Mouse (Mus musculus): ENCODE results near the gene Gng8. TPM values are rescaled to one million over a fixed set of nuclear protein-coding genes. Genes with fewer than 3 reads are reported as not detected.

Gene Gng8
- total RNA-seq, 2 experiments from 2014 or later: 1.5 to 1.9 TPM

DNA sequence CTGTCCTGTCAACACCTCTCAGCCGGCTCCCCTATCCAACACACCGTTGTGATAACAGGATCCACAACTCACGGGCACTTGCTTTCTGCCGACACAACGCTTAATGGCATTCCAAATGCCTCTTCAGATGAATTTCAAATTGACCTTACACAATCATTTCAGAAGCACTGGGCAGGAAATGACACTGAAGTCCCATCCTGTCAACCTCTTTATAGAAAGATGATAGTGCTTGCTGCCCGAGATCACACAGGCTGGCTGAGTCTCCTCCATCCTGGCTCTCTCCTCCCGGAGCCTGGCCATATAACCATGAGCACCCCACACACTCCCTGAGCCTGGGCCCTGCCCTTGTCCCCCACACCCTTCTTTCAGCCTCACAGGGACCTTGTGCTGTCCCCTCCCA is 16.3 kb downstream of the Gng8 start:
- DNase-seq (ENCODE audit: low spot score in 2 of 2): no peak

DNA sequence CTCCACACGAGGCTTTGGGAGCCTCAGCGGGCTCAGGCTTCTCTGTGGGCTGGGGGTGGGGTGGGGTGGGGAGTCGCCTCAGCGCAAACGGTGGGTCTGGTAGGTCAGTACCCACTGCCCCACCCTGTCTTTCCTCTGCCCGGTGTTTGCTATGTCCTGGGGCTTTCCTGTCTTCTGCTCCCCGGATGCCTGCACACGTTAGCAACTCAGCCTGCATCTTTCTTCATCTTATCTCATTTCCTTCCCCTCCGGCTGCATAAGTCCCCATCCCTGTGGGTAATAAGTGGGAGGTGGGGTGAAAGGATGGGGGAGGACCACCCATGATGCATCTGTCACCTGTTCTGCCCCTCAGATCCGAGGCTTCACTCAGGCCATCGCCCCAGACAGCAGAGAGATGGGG is 16.8 kb downstream of the Gng8 start:
- DNase-seq (ENCODE audit: low spot score in 2 of 2): no peak

GRCm38 (mm10) chr7:16908859-16909258 is 17.3 kb downstream of the Gng8 start:
- no peak for DNase-seq (ENCODE audit: low spot score in 2 of 2)

GRCm38 (mm10) chr7:16909909-16910308 is 18.3 kb downstream of the Gng8 start:
- no peak for DNase-seq (ENCODE audit: low spot score in 2 of 2)

GRCm38 (mm10) chr7:16911904-16912303 is 20.3 kb downstream of the Gng8 start:
- DNase-seq (ENCODE audit: low spot score in 2 of 2): no peak

DNA sequence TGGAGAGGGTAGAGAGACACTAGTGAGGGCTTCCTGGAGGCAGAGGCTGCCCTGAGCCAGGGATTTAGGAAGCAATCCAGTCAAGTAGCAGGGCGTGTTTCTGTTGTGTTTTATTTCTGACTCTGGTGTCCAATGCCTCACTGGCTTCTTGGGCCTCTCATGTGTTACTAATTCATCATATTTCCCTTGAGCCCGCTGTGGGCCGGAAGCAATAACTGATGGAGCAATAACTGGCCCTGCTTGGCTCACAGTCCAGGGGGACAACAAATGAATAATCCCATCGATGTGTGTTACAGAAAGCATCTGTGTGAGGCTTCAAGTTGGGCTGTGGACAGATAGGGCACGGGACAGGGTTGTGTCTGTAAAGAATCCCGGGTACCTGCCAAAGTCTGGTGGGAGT is 20.8 kb downstream of the Gng8 start:
- DNase-seq (ENCODE audit: low spot score in 2 of 2): no peak

DNA sequence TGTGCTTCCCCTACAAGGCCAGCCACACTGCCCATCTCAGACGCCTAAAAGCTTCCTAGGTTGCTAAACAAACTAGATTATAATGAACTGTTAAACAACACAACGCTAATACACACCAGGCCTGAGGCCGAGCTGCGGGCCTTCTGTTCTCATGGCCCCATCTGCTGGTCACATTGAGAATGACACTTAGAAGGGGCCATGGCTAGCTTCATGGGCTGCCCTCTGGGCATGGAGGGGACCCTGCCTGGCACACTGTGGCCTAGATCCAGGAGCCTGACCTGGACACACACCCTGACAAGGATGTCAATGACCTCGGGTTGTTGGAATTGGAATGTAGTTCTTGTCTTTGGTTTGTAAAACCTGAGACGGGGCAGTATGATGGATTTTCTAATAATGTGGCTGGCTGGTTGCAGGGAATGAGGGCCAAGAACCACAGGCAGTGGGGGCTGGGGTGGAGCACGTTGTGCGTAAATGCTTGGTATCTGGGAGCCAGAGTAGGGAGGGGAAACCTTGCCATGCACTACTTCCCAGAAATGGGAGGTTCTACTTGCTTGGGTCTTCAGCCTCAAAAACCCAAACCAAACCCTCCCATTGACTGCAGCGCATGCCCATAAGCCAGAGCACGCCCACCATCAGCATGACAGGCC is 22.3 kb downstream of the Gng8 start:
- DNase-seq (ENCODE audit: low spot score in 2 of 2): peak; percentile 78 to 81

DNA sequence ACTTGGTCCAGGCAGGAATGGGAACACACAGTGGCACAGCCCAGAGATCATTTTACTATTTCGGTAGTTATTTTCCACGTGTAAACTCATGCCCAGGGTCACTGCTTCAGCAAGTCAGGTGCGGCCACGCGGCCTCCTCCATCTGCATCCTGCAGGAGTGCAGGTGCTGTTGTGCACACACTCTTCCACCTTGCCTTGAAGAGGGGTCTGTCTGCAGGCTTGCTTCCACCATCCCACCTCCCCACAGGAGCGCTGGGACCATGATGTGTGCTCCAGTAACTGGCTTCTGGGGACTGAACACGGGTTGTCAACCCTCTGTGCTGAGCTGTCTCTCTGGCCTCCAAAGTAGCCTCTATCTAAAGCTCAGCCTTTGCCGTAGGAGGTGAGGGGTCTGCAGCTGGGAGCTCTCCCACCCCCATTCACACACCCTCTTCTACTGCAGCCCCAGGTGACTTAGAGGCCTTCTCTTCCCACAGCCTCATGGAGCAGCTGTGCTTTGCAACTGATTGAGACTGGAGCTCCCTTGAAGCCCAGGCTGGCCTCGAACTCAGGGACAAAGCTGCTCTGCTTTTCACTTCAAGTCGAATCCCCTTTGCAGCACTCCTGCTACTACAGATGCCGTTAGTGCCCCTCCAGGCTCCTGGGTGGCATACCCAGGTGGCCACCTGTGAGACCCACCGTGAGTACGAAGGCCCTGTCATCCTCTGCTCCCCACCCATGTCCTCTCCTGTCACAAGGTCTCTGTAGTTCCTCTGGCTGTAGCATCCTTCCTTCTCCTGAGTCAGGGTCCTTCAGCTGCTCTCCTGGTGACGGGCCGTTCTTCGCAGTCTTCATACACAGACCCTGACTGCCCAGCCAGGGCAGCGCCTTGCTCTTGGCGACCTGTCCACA is 23.1 kb downstream of the Gng8 start:
- no peak for DNase-seq (ENCODE audit: low spot score in 2 of 2)

DNA sequence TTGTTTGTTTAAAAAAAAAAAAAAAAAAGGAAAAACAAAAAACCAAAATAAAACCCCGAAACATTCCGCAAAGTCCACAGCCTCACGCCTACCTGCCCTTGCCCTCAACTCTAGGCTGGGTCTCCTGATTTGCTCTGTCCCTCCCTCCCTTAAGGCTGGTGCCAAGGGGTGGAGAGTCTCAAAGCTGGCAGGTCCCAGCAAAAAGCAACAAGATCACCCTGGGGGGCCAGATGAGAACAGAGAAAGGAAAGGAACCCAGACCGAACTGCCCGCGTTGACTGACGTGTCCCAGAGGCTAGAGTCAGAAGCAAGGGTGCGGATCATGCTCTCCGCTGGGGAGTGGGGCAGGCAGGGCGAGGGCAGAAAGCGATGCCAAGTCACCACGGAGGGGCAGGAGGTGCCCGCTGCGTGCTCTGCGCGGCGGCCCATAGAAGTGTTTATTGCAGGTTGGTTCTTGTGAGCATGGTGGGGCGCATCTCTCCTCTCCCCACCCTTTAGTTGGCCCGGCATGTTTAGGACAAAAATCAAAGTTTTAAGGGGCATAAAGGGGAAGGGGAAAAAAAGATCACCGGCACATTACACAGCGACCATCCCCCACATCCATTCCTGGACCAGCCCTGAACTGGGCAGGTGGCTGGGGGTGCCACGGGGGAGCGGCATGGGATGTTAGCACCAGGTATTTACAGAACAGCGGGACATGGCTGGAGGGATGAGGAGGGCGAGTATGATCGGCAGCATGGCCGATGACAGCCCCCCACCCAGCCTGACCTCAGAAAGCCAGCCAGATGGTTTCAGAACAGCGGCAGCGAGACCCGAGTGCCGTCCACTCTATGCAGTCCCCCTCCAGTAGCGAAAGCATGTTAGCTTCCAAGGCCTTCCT is 24.1 kb downstream of the Gng8 start:
- DNase-seq (ENCODE audit: low spot score in 2 of 2): no peak

DNA sequence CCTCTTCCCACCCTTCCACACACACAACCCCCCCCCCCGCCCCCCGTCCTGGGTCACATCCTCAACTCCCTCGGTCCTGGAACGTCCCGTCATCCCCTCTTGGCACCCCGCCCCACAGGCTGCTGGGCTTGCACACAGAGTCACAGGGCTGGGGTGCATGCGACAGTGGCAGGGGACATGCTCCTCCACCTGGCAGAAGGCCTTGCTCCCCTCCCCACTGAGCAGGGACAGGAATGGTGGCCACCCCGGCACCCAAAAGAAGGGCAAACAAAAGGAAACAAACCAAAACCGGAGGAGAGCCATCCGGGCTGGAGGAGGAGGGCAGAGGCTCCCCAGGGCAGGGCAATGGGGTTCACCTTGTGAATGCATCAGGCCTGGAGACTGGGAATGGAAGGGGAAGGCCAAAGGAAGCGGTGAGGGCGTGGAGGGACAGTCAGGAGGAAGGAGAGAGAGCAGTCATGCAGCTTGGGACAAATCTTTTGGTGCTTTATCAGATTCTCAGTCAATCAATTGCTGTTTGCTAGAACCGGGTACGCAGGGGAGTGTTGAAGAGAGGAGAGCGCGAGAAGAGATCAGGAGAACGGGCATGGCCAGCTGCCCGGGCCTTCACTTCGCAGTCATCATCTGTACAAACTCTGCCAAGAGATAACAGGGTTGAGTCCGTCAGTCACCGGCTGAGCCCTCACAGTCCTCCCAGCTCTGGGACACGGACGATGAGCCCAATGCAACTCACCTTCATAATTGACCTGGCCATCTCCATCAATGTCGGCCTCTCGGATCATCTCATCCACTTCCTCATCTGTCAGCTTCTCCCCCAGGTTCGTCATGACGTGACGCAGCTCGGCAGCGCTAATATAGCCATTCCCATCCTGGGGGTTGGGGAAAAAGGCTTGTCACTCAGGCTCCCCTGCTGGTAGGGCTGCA is 25.0 kb downstream of the Gng8 start:
- DNase-seq (ENCODE audit: low spot score in 2 of 2): no peak

DNA sequence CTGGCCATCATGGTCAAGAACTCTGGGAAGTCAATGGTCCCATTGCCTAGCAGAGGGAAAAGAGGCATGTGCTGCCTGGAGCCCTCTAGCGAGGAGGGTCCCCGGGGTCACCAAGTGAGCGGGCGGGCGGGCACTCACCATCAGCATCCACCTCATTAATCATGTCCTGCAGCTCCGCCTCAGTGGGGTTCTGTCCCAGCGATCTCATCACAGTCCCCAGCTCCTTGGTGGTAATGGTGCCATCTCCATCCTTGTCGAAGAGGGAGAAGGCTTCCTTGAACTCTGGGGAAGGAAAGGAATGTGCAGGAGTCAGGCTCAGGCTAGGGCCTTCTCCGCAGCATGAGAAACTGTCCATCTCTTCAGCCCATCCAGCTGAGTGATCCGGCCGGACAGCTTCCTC is 25.9 kb downstream of the Gng8 start:
- no peak for DNase-seq (ENCODE audit: low spot score in 2 of 2)

DNA sequence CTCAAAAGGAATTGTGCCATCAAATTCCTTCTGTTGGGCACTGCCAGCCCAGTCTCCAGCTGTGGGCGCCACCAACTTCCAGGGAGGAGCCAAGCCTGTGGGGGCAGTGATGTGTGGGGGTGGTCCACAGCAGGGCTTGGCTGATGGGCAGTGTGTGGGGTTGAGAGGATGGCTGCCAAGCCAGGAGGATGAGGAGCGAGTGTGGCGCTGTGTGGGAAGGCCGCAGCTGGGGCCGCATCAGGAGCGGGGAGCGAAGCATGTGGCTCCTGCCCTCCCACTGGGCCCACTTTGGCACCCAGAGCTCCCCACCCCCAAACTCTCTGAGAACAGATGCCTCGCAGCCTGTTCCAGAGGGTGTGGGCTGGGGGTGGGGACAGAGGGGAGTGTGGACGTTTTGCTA is 26.4 kb downstream of the Gng8 start:
- DNase-seq (ENCODE audit: low spot score in 2 of 2): peak in 1 of 2 experiments; percentile 61

DNA sequence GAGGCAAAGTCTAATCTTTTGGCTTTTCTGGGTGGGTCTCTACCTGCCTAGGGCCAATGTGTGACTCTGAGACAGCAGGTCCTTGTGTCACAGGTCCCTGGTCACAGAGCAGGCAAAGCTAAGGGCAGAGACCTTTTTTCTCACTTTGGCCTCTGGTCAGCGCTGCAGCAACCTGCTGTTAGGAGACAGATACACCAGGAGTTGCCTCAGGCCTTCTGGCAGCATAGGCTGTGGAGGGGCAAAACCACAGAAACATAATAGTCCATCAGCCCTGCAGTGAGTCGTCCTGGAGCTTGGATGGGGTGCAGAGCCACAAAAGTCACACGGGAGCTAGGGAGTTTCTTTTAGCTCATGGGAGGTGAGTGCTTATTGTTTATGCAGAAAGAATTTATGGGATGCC is 27.1 kb downstream of the Gng8 start:
- DNase-seq (ENCODE audit: low spot score in 2 of 2): peak in 1 of 2 experiments; percentile 19

GRCm38 (mm10) chr7:16919395-16920149 is 28.0 kb downstream of the Gng8 start:
- no peak for DNase-seq (ENCODE audit: low spot score in 2 of 2)

DNA sequence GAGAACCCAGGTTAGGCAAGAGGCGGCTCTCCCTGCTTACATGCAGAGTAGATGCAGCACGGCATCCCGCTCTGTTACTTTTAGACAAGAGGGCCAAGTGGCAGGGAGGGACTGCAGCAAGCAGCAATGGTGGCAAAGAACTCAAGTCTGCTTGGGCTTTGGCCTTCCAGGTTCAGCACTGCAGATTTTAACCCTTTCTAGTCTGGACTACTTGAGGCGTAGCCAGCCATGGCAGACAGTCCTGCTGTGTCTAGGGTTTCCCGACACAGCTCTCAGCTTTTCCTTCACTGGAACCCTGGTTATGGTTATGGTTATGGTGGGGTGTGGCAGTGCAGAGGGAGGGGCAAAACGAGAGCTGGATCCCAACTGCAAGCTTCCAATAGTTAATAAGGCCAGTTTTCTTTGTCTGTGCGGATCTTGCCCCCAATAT is 28.6 kb downstream of the Gng8 start:
- DNase-seq (ENCODE audit: low spot score in 2 of 2): no peak

DNA sequence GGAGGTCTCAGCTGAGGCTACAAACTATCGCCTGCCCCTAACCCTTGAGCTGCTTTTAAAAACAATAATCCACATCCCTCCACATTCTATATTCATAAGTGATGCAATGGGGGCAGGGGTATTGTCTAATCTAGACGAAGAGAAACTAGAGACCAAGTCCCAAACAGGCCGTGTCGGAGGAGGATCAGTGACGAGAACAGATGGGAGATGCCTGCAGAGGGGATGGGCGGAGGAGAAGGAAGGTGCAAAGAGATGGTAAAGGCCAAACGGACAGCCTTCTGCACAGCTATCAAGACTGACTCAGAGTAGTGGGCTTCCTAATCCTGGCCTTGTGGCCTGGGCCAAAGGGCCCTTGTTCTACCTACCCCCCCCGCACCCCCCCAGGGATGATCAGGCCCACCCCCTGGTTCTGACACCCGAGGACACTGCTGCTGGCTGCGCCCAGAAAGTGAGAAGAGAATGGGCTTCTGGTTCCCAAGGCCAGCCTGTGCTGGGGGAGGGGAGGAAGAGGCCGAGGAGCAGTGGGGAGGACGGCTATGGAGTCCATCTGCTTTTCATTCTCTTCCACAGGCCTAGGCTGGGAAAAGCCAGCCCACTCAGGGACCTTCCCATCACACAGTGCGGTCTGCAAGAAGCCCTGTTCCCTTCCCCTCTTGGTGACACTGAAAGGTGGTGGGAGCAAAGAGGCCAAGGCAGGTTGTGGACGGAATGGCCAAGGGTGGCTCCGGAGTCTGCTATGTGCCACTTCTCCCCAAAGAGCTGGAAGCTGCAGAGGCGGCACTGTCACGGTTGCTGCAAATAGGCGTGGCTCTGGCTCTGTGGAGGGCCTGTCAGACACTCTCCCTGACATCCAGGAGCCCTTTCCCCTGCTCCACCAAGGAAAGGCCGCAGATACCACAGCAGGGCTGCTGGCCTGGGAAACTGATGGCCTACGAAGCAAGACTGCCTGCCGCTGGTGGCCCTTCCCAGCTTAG is 29.5 kb downstream of the Gng8 start:
- no peak for DNase-seq (ENCODE audit: low spot score in 2 of 2)

GRCm38 (mm10) chr7:16921881-16922335 is 30.3 kb downstream of the Gng8 start:
- no peak for DNase-seq (ENCODE audit: low spot score in 2 of 2)

- no peak for DNase-seq (ENCODE audit: low spot score in 2 of 2)
Measured at GRCm38 (mm10) chr7:16922360-16922973, 30.9 kb downstream of the Gng8 start.
